Mouse (Mus musculus) WW6 (cell line): ENCODE results near the gene Daglb.

Experiments
- DNase-seq: peaks from one replicate; pipeline ENCODE4 v3.0.0-alpha.2; 2013; ENCODE audit warnings: low read depth, low spot score

Daglb gene

DNA sequence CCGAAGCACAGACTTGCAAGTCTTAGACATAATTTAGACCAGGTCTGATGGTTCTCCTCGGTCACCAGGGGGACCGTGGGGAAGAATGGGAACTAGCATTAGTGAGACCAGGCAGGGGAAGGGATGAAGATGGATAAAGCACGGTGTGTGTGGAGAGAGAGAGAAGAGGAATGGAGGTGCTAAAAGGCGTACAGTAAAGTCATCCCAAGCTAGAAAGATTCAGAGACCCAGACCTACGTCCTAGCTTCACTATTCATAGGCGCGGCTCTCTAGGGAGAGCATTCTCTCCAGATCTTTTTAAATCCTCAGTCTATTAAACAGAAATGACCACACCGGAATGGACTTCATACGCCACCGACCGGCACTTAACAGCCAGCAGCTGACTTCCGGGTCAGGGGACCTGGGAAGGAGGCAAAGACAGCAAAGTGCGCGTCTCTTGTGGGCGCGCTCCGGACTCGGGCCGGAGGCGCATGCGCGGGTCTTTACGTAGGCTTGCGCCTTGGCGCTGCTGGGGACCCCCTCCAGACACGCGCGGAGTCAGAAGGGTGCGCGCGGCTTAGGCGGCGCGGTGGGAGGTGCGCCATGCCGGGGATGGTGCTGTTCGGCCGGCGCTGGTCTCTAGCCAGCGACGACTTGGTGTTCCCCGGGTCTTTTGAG is at the start of gene Daglb:
Gene Daglb, plus strand, starts transcription at position 485 of the 657 bp plus-strand sequence.
- peak; percentile 73 for DNase-seq

DNA sequence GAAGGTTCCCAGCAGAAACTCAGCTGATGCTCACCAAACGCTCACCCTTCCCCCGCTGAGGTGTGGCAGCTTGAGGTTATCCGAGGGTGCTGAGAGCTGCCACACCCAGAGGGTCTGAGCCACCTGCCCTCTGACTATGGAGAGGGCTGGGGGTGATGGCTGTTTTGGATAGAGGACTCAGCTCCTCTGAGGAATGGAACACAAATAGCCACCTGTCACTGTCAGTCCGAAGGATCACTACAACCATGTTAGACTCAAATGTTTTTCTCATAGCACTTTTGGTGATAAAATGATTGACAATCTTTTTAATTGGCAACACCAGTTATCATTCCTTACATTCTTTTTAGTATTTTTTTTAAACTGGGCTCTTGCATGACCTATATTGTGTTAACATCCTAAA is 42.9 kb upstream of the Daglb start:
- DNase-seq = no peak

DNA sequence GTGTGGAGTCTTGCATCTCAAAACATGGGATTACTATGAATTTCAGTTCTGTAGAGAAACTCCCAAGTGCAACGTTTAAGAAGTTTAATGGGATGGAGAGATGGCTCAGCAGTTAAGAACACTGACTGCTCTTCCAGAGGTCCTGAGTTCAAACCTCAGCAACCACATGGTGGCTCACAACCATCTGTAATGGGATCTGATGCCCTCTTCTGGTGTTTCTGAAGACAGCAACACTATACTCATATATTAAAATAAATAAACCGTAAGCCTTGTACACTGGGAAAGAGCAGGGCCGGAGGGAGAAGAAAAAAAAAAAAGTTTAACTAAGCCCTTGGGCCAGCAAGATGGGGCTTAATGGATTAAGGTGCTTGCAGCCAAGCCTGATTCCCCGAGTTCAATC is 41.4 kb upstream of the Daglb start:
- no peak for DNase-seq

DNA sequence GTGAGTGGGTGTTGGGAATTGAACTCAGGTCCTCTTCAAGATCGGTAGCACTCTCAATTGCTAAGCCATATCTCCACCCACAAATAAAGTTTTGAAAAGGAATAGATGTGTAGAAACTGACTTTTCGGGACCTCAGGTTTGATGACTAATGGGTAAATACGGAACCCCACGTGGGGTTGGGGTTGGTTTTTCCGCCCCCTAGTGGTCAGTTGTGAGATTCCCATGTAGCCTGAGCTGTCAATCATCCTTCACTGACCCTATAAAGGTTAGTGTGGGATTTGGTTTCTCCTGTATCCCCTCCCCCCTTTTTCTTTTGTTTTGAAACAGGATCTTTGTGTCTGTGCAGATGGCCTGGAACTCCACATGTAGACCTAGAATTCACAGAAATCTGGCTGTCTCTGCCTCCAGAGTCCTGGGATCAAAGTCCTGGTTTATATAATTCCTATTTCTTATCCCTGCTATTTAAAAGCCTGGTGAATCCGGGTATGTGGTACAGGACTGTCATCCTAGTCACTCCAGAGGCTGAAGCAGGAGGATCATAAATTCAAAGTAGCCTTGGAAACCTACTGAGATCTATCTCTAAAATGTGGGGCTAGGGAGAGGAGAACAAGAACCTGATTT is 40.4 kb upstream of the Daglb start:
- peak; percentile 26 for DNase-seq

DNA sequence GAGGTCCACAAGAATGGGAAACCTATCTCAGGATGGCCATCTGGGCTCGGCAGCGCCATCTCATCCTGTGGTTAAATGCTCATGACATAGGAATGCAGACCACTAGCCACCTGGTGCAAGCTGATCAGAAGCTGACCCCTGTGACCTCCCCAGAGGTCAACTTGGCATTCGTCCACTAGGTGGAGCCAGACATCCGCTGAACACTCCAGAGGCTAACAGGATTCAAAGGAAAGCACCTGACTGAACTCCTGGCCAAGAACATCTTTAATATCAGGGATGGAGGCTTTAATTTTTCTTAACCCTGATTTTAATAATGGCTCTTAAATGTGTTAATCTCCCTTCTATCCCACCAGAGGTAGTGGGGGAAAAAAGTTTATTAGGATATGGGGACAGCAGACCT is 30.0 kb upstream of the Daglb start:
- DNase-seq = peak; percentile 61

DNA sequence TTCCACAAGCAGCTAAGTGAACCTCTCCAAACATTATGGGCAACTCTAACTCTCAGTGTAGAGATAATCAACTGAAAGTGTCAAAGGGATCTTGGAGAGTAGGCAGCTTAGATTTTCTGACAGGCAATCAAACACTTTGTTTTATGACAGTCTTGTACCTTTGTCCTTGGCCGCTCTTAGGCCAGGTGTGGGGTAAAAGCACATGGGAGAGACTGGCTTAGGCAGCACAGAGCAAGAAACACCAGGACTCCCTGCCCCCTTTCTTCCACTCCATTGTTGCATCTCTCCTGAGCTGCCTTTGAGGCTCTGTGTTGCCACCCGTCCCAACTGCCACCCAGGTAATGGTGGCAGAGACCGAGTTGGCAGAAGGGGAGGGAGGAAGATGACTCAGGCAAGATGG is 23.1 kb upstream of the Daglb start:
- no peak for DNase-seq

DNA sequence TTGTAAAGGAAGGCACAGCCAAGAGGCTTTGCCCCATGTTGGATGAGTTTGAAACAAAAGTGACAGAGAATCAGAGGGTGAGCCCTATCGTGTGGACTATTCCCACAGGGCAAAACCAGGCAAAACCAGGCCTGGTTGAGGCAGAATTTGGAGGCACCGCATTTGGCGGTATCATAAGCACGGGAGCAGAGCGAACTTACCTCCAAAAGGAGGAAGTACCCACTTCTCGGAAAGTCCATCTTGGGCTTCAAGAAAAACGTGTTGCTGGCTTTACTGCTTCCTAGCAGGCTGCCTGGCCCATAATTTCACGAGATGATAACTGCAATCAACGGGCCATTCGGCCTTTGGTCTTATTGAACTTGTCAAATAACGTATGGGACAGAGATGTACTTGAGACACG is 22.6 kb upstream of the Daglb start:
- DNase-seq = no peak

DNA sequence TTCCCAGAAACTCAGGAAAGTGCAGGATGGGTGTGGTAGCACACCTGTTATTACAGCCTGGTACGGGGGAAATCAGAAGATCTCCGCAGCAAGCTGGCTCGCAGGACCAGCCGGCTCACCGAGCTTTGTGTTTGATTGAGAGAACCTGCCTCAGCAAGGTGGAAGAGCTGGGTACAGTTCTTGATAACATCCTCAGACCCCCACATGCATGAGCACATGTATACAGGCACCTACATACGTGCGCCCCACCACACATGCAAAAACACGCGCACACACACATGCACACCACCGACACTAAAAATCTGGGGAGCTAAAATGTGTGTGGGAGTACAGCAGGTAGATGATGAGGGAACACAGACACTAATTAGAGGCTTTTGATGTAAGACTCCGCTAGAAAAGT is 713 bp upstream of the Daglb start:
- DNase-seq = no peak

DNA sequence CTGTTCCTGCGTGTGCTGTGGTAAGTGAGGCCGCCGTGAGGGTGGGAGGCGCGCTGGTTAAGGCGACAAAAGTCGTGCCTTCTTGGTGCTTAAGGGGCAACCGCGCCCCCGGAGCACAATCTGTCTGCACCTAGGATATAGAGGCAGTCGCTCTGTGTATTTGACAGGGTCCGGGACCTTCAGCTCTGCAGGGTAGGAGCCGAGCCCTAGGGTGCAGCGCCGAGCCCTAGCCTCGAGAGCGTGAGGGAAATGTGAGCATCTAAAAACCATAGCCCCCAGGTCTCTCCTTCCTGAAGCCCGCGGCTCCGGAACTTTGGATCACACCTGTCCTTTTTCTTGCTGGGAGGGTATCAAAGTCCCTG is 354 bp downstream of the Daglb start:
- no peak for DNase-seq

DNA sequence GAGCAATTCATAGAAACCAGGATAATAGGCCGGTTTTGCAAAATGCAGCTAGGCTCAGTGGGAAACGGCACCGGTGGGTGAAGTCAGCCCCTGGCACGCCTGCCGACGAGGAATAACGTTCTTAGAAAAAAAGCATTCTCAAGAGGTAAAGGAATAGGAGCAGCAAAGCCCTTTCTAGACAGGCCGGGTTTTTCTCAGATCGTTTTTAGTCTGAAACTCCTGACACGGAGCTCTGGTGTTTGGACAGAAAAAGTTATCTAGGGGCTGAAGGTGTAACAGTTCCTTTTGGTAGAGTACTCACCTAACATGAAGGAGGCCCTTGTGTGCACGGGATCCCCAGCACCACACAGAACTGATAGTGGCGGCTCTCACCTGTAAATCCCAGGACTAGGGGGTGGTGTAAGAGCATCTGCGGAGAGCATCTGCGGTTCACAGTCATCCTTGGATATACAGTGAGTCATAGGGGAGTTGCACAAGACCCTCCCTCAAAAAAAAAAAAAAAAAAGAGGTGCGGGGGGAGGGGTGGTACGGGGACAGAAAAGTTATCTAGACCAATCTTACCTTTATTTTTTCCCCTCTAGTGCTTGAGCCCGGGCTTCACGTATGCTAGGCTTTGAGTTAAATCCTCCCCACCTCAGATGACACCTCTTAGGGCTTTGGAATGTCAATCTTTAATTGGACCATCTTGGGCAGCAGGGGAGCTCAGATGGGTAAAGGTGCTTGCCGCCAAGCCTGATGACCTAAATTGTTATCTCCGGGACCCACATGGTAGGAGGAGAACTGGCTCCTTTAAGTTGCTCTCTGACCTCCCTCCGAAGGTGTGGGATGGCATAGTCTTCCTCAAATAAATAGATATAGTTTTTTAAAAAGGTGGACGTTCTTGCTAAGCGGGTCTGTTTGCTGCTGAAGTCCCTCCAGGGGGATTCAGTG is 1.0 kb downstream of the Daglb start:
- DNase-seq = no peak

DNA sequence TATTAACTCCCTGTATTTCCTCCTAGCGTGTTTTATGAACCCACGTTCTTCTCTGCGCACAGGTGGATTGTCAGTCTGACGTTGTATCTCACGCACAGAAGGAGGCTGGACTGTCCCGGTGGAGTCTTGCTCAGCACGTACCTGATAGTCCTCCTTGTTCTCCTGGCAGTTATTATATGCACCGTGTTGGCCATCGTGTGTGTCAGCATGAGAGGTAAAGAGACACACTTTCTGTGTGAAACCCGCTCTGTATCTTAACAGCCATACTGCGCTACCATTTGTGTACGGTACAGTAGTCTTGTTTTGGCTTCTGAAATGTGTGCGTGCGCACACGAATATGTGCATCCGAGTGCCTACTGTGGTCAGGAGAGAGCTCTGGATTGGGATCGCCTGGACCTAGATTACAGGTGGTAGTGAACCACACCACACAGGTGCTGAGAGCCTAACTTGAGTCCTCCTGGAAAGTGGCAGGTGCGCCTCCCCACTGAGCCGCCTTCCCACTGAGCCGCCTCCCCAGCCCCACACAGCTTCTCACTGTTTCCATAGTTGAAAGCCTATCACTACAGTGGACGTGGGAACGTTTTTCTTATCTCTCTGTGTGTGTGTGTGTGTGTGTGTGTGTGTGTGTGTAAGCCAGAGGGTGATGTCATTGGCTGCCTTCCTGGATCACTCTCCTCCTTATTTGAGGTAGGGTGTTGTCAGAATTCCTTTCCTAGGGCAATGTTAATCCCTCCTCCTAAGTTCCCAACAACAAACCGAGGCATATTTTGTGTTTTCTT is 2.7 kb downstream of the Daglb start:
- DNase-seq = no peak

DNA sequence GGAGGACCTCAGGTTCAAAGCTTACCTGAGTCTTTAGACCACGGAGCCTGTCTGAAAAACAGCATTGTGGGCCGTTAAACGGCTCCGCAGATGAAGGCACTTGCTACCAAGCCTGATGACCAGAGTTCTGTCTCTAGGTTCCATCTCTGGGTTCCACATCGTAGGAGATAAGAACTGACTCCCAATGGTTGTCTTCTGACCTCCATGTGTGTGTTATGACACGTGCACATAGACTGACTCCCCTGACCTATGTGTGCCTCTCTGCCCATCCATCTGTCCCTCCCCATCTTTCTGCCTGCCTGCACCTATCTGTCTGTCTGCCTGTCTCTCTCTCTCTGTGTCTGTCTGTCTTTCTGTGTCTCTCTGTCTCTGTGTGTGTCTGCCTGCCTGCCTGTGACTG is 3.5 kb downstream of the Daglb start:
- no peak for DNase-seq

DNA sequence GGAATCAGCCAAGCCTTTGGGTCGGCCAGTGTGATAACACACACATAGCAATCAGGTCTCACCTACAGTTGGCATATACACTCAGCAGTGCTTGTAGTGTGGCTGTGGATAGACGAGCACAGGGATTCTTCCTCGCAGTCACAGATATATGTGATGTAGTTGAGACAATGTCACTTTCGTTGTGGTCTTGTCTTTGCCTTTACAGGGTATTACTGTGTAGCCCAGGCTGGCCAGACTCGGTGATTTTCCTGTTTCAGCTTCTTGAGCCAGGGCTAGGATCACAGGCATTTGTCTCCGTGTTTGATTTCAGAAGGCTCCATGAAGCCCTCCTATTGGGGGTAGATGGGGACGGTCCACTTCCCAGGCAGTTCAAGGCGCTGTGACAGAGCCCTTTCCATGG is 5.2 kb downstream of the Daglb start:
- no peak for DNase-seq

DNA sequence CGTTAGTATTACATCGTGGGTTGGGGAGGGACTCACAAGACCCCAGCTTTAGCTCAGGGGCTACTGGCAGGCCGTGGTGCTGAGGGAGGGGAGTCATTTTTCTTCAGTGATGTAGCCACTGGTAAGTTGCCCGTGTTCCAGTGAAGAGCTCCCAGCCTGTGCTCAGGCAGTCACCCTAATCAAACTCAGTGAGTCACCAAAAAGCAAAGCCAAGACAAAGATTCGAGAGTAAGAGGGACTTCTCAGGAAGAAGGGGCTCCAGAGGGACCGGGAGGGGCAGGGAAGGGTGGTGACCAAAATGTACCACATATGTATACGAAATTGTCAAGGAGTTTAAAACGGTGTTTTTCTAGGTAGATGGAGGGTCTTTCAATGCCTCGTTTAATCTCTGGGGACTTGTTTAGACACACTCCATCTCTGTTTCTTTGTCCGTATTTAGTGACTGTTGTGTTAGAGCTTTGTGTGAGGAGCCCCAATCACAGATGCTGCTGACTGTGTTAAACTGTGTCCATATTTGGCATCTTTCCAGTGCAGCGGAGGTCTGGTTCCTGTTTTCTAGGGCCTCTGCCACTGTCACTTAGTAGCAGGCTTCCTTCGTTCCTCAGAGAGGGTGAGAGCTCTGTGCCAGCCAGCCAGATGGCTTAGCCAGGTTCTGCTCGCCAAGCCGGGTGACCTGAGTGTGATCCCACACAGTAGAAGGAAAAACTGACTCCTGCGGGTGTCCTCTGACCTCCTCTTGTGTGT is 6.2 kb downstream of the Daglb start:
- DNase-seq = no peak

DNA sequence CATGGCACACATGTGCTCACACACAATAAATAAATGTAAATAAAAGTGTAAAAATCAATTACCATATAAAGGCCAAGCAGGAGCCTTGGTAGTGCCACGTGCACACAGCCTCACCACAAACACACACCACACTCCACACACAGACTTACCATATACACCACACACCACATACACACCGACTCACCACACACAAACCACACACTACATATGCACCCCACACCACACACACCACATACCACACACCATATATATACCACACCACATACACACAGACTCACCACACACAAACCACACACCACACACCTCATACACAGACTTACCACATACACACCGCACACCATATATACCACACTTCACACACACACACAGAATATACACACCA is 6.8 kb downstream of the Daglb start:
- no peak for DNase-seq

DNA sequence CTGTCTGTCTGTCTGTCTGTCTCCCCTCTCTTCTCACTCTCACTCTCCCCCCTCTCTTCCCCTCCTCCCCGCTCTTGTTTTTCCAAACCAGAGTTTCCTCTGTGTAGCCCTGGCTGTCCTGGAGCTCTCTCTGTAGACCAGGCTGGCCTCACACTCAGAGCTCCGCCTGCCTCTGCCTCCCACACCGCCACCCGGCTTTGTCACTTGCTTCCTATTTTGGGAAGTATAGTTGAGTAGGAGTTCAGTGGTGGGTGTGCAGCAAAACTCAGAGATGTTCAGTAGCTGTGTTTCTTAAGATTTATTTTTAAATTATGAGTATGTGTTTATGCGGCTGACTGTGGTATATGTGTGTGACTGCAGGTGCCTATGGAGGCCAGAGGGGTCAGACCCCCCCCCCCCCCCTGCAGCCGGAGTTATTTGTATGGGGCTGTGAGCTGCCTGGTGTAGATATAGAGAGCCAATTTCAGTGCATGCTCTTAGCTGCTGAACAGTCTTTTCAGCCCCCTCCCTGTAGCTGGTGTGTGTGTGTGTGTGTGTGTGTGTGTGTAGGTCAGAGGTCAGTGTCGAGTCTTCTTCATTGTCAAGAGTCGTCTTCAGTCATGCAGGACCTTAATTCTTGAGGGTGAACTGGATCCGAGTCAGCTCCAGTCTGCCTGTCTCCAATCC is 7.7 kb downstream of the Daglb start:
- DNase-seq = no peak

DNA sequence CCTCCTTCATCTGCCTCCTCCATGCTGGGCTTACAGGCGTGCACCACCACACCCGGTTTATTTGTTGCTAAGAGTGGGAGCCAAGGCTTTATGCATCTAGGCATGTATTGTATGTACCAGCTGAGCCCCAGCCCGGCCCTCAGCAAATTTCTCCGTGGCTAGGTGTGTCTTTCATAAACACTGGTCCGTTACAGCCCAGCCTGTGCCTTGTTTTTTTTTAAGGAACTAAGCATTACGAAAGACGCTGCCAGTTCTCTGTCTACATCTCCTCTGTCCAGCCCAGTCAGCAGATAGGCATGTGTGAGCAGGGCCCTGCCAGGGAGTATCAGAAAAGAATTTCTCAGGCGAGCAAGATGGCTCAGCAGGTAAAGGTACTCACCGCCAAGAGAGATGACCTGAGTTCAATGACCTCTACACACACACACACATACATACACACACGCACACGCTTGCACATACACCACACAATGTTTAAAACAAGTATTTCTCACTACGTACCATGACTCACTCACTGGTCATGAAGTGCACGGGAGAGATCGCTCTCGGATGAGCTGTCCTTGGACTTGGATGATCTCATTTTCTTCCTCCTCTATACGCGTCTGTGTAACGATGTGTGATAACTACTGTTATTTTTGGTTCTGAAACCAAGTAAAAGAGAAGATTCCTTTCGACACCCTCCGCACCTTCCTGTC is 10.9 kb downstream of the Daglb start:
- no peak for DNase-seq

DNA sequence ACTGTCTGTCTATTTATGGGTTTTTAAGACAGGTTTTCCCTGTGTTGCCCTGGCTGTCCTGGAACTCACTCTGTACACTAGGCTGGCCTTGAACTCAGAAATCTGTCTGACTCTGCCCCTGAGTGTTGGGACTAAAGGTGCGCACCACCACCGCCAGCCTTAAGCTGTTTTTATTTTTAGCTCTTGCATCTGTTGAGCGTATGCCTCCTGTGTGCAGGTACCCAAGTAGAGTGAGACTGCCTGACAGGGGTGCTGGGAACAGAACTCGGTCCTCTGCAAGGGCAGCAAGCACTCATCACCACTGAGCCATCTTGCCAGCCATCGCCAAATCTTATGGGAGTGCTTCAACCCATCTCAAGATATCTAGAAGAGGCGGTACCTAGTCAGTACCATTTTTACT is 11.6 kb downstream of the Daglb start:
- DNase-seq = no peak

DNA sequence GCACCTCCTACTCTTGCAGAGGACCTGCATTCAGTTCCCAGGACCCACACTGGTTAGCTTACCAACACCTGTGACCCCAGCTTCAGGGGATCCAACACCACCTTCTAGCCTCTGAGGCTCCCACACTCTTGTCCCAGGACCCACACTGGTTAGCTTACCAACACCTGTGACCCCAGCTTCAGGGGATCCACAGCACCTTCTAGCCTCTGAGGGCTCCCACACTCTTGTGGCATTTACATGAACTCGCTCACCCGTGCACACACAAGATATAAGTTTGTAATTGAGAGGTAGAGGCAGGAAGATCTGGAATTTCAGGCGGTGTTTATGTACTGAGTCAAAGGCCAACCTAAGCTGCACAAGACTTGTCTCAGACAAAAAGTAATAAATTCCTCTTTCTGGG is 13.5 kb downstream of the Daglb start:
- DNase-seq = no peak

DNA sequence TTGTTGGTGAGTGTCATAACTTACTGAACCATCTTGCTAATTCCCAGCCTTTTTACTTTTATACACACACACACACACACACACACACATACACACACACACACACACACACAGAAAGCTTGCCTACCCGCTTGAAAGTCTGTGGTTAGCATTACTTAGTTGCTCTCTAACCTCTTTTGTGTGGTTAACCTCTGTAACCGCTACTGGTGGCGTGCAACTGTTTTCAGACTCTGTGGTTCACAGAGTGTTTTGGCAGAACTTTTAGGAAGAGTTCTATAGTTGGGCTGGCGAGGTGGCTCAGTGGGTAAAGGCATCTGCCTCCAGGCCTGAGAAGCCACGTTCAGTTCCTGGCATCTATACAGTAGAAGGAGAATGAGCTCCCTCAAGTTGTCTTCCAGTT is 20.6 kb downstream of the Daglb start:
- DNase-seq = no peak
